Mouse (Mus musculus) lung, adult 2 months (tissue): ENCODE data around the gene Clybl. TPM values are rescaled to one million over a fixed set of nuclear protein-coding genes. Genes with fewer than 3 reads are reported as not detected.

ENCODE experiments used
- DNase-seq: peaks from one replicate; pipeline ENCODE4 v3.0.0; 2022
- H3K4me1 ChIP-seq: fragments of 200-500 bp; 2 replicates; pipeline ENCODE4 v1.6.1; 2011; ENCODE audit warnings: low read length; ENCODE audit not compliant: control insufficient read depth, insufficient read depth
- H3K4me3 ChIP-seq: fragments of 200-500 bp; replicated peaks from 2 replicates; pipeline ENCODE3; 2011; ENCODE audit warnings: low read depth, mild to moderate bottlenecking, control low read depth, low read length; ENCODE audit errors: extremely low read depth
- CTCF ChIP-seq: fragments of 200-500 bp; IDR thresholded peaks from 2 replicates; pipeline ENCODE4 v1.5.1; 2011; ENCODE audit warnings: mild to moderate bottlenecking, low read length, control low read depth; ENCODE audit not compliant: insufficient read depth
- POLR2A ChIP-seq: fragments of 200-500 bp; IDR thresholded peaks from 2 replicates; pipeline ENCODE4 v1.6.1; 2011; ENCODE audit warnings: low read depth, mild to moderate bottlenecking, control low read depth, low read length, borderline replicate concordance; ENCODE audit errors: extremely low read depth
- WGBS: fragments of 180-500 bp; shearing (Covaris S2); methylation state at CpG from one replicate; pipeline ENCODE4 v1.1.7; 2018; 5-methylcytosine and 5-hydroxymethylcytosine counted together
- polyA plus RNA-seq: library from polyadenylated mRNA; depleted of rRNA; stranded (reverse); fragments of >200 nt; gene quantifications from 2 replicates; pipeline ENCODE4 v1.2.3, GENCODE M21; 2012

Gene Clybl
- polyA plus RNA-seq, 1 experiment, result 5.8 TPM

- H3K4me3 ChIP-seq, result no peak overlapping the region
- H3K4me1 ChIP-seq, result no peaks in the 10 kb centered on the region
- 28% methylated on average over 5 of the region's 5 CpGs for WGBS
- TF ChIP-seq CTCF (no peak), POLR2A (no peak)
- DNase-seq, result no peak
Observed at GRCm38 (mm10) chr14:122322136-122322535, 140.6 kb downstream of the Clybl start.

- DNase-seq, result no peak
- Histone ChIP-seq H3K4me3 (no peak overlapping the region), H3K4me1 (no peaks in the 10 kb centered on the region)
- TF ChIP-seq CTCF, result no peak
- TF ChIP-seq POLR2A, result no peak
- 74% methylated on average over 9 of the region's 9 CpGs for whole genome bisulfite sequencing
Observed at GRCm38 (mm10) chr14:122323838-122324458, 142.4 kb downstream of the Clybl start.

GRCm38 (mm10) chr14:122330136-122330535 lies 148.6 kb downstream of the Clybl start:
- TF ChIP-seq POLR2A, result no peak
- TF ChIP-seq CTCF, result no peak
- 81% methylated on average over 9 of the region's 9 CpGs for WGBS
- Histone ChIP-seq H3K4me1 (no peaks in the 10 kb centered on the region), H3K4me3 (no peak overlapping the region)
- DNase-seq, result no peak

- 84% methylated on average over 2 of the region's 2 CpGs for WGBS
- H3K4me1 ChIP-seq, result no peaks in the 10 kb centered on the region
- no peak overlapping the region for H3K4me3 ChIP-seq
- TF ChIP-seq CTCF (no peak), POLR2A (no peak)
- no peak for DNase-seq
Observed at GRCm38 (mm10) chr14:122330716-122331115, 149.2 kb downstream of the Clybl start.

GRCm38 (mm10) chr14:122331635-122332460 lies 150.3 kb downstream of the Clybl start:
- no peak for DNase-seq
- Histone ChIP-seq H3K4me1 (no peaks in the 10 kb centered on the region), H3K4me3 (no peak overlapping the region)
- 52% methylated on average over 14 of the region's 14 CpGs for WGBS
- no peak for TF ChIP-seq POLR2A
- no peak for TF ChIP-seq CTCF

- 47% methylated on average over 4 of the region's 4 CpGs for WGBS
- no peak for DNase-seq
- Histone ChIP-seq H3K4me1 (no peaks in the 10 kb centered on the region), H3K4me3 (no peak overlapping the region)
- no peak for TF ChIP-seq POLR2A
- TF ChIP-seq CTCF, result no peak
Observed at GRCm38 (mm10) chr14:122336957-122337356, 155.5 kb downstream of the Clybl start.

GRCm38 (mm10) chr14:122338784-122339183 lies 157.3 kb downstream of the Clybl start:
- WGBS, result 75% methylated on average over 4 of the region's 4 CpGs
- Histone ChIP-seq H3K4me1 (no peaks in the 10 kb centered on the region), H3K4me3 (no peak overlapping the region)
- TF ChIP-seq CTCF, result no peak
- TF ChIP-seq POLR2A, result no peak
- no peak for DNase-seq

- TF ChIP-seq POLR2A (no peak), CTCF (no peak)
- no peak overlapping the region for H3K4me3 ChIP-seq
- no peak for DNase-seq
- no peaks in the 10 kb centered on the region for H3K4me1 ChIP-seq
- WGBS, result 86% methylated on average over 5 of the region's 5 CpGs
Observed at GRCm38 (mm10) chr14:122340141-122340540, 158.6 kb downstream of the Clybl start.

- no peaks in the 10 kb centered on the region for H3K4me1 ChIP-seq
- WGBS, result 53% methylated on average over 6 of the region's 6 CpGs
- no peak for DNase-seq
- TF ChIP-seq POLR2A, result no peak
- TF ChIP-seq CTCF, result no peak
- H3K4me3 ChIP-seq, result no peak overlapping the region
Observed at GRCm38 (mm10) chr14:122341591-122342360, 160.3 kb downstream of the Clybl start.
